Mouse (Mus musculus): ENCODE data around the gene Chaf1a.

DNA sequence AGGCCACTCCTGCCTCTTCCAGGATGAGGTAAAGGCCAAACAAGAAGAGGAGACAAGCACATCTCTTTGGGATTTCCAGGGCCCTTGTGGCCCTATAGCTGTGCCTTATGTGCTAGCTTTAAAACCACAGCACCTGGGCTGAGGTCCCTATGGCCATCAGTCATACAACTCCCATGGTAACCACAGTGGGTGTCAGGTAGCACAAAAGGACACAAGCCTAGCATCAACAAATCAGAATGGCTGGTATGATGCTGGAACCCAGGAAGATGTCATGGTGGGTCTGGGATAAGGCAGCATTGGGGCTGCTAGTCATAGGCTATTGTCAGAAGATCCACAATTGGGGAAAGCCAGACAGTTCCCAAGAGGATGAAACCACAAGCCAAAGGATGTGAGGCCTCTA, 30.9 kb downstream of the Chaf1a start:
- TF ChIP-seq POLR2A (IDR thresholded peaks at IDR 0.05; ENCODE audit: control insufficient read depth, extremely low read depth, insufficient read depth, low read length, poor library complexity) (no peak), CTCF (IDR thresholded peaks at IDR 0.05; ENCODE audit: borderline replicate concordance, control insufficient read depth, extremely low read depth, insufficient read depth, low read length, poor library complexity) (no peak)

Data from thymus, adult 2 months (tissue).